Mouse (Mus musculus): ENCODE results near the gene Gm20605. TPM values are rescaled to one million over a fixed set of nuclear protein-coding genes. Genes with fewer than 3 reads are reported as not detected.

Gene Gm20605
- polyA plus RNA-seq, 1 experiment = 63.8 TPM

DNA sequence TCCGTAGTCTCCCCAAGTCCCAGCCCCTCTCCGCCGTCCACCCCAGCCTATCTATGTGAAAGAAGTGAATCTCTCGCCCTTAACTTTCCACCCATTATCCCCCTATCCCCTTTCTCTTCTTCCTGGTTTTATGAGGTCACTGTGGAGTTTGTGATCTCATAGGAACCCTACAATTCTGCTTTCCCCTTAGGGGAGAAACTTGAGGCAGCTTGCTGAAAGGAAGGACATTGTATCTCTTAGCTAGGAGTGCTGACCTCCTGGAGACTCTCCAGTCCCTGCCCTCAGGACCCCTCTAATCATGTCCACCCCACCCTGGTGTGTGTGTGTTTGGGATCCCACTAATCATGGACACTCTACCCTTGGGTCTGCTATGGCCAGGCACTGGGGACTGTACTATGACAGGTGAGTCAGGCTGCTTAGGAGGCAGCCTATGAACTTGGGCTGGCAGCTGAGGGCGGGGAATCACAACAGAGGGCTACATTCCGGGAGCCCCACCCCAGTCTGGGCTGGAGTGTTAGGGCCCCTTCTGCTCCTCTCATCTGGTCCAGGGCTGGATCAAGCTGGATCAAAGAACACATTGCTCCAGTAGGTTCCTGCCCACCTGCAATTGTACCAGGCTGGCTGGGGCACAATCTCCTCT, 1.1 kb downstream of the Gm20605 start:
- H3K4me1 ChIP-seq (ENCODE audit: control insufficient read depth, insufficient read depth, low read length) = peaks cover 3% of the 10 kb centered on the region; the same call in 1 of the 2 replicates
- 14% methylated on average over 6 of the region's 6 CpGs for WGBS
- peak overlapping the region; percentile 93 for H3K4me3 ChIP-seq (replicated peaks; ENCODE audit: extremely low read depth, low read depth, low read length)
- TF ChIP-seq CTCF (IDR thresholded peaks at IDR 0.05; ENCODE audit: insufficient read depth, low read length) (no peak), POLR2A (IDR thresholded peaks at IDR 0.05; ENCODE audit: borderline replicate concordance, extremely low read depth, low read depth, low read length) (peak; percentile 55; the same call in 1 of the 2 replicates)
- DNase-seq = peak; percentile 53

DNA sequence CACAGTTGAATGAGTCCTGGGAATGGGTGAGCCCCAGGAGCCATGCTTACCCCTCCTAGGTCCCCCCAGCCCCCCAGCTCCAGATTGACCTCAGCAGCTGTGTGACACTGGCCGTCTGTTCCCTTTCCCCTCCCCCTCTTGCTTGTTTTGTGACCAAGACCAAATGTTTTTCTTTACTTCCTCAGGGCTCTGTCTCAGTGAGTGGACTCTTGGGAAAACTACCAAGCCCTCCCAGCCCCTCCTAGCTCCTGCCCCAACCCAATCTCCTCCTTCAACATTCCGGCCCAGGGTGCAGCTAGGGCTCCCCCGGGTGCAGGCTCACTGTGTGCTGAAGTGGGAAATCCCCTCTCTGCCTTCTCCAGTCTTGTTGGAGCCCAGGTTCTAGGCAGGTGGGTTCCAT, 1.6 kb downstream of the Gm20605 start:
- peak; percentile 38 for DNase-seq
- TF ChIP-seq POLR2A (IDR thresholded peaks at IDR 0.05; ENCODE audit: borderline replicate concordance, extremely low read depth, low read depth, low read length) (no peak), CTCF (IDR thresholded peaks at IDR 0.05; ENCODE audit: insufficient read depth, low read length) (no peak)
- WGBS = 7% methylated on average over 3 of the region's 3 CpGs
- H3K4me1 ChIP-seq (ENCODE audit: control insufficient read depth, insufficient read depth, low read length) = peaks cover 3% of the 10 kb centered on the region; the same call in 1 of the 2 replicates
- H3K4me3 ChIP-seq (replicated peaks; ENCODE audit: extremely low read depth, low read depth, low read length) = peak overlapping the region; percentile 24

DNA sequence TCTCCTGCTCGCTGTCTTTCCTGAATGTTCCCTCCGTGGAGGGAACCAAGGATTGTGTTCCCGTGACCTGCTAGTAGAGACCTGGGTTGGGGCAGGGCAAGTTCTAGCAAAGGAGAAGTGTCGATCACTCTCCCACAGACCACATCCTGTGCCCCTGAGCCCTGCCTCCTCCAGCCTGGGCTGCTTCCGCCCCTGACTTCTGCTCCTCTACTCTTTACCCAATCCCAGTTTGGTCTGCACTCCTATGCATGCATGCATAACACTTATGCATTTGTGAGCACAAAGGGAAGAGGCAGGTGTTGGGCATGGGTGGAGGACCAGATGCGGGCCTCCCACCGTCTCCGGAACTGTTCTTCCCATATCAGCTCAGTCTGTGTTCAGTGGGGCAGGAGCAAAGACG, 2.2 kb downstream of the Gm20605 start:
- 18% methylated on average over 9 of the region's 9 CpGs for WGBS
- TF ChIP-seq CTCF (IDR thresholded peaks at IDR 0.05; ENCODE audit: insufficient read depth, low read length) (no peak), POLR2A (IDR thresholded peaks at IDR 0.05; ENCODE audit: borderline replicate concordance, extremely low read depth, low read depth, low read length) (peak; percentile 22; the same call in 1 of the 2 replicates)
- DNase-seq = no peak
- H3K4me3 ChIP-seq (replicated peaks; ENCODE audit: extremely low read depth, low read depth, low read length) = peak overlapping the region; percentile 24
- peaks cover 3% of the 10 kb centered on the region; the same call in 1 of the 2 replicates for H3K4me1 ChIP-seq (ENCODE audit: control insufficient read depth, insufficient read depth, low read length)

DNA sequence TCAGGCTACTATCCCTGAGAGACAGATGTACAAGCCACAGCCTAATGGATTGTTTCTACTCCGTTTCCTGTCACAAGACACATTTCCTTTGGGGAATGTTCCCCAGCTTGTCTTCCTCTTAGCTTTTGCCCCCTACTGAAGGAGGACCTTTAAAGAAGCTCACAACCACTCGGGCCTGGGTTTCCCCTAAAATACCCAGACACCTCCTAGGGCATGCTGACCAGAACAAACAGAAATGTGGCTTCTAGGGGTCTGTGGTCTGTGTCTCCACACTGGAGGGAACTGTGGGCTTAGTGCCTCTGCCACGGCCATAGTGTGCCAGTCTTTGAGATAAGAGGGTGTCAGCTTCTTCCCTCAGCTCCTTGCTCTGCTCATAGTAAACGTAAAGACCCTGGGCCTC, 2.6 kb downstream of the Gm20605 start:
- peaks cover 3% of the 10 kb centered on the region; the same call in 1 of the 2 replicates for H3K4me1 ChIP-seq (ENCODE audit: control insufficient read depth, insufficient read depth, low read length)
- WGBS = 21% methylated on average over 4 of the region's 4 CpGs
- TF ChIP-seq POLR2A (IDR thresholded peaks at IDR 0.05; ENCODE audit: borderline replicate concordance, extremely low read depth, low read depth, low read length) (no peak), CTCF (IDR thresholded peaks at IDR 0.05; ENCODE audit: insufficient read depth, low read length) (no peak)
- no peak for DNase-seq
- peak overlapping the region; percentile 24 for H3K4me3 ChIP-seq (replicated peaks; ENCODE audit: extremely low read depth, low read depth, low read length)

DNA sequence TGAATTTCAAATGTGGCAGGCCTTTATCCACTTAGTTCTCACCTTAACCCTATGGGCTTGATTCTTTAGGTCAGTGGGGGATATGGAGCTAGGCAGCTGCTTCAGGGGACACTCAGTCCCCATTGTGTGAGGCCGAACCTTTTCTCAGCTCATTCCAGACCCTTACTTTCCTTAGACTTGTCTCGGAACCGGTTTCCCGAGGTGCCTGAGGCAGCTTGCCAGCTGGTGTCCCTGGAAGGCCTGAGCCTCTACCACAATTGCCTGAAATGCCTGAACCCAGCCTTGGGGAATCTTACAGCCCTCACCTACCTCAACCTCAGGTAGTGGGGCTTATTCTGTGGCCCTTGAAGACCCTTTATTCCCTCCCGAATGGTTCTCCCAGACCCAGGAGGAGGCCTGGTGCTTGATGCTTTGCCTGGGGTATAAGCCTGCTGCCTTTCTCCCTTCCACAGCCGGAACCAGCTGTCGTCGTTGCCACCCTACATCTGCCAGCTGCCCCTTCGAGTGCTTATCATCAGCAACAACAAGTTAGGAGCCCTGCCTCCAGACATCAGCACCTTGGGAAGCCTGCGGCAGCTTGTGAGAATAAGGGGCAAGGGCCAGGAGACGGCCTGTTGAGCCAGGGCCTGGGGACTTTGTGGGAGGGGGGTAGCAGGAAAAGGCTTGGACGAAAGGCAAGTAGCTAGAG, 4.6 kb downstream of the Gm20605 start:
- DNase-seq = peak; percentile 70
- Histone ChIP-seq H3K4me3 (replicated peaks; ENCODE audit: extremely low read depth, low read depth, low read length) (no peak overlapping the region), H3K4me1 (ENCODE audit: control insufficient read depth, insufficient read depth, low read length) (peaks cover 3% of the 10 kb centered on the region; the same call in 1 of the 2 replicates)
- WGBS = 54% methylated on average over 12 of the region's 12 CpGs
- no peak for TF ChIP-seq POLR2A (IDR thresholded peaks at IDR 0.05; ENCODE audit: borderline replicate concordance, extremely low read depth, low read depth, low read length)
- TF ChIP-seq CTCF (IDR thresholded peaks at IDR 0.05; ENCODE audit: insufficient read depth, low read length) = no peak

DNA sequence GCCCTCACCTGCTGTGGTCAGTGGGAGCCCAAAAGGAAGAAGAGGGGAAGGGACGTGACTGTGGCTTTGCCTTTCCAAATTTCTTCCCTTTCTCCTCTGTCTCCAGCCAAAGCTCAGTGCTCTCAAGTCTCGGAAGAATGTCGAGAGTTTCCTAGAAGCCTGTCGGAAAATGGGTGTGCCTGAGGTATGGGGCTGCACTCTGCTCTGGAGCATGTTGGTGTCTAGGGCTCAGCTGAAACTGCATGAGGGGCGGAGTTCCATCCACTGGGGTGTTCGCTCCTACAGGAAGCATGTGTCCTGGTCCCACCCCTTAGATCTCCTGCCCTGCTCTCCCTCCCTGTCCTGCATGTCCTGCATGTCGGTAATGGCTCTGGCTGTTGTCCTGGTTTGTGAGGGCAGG, 10.5 kb downstream of the Gm20605 start:
- no peak overlapping the region for H3K4me3 ChIP-seq (replicated peaks; ENCODE audit: extremely low read depth, low read depth, low read length)
- H3K4me1 ChIP-seq (ENCODE audit: control insufficient read depth, insufficient read depth, low read length) = peaks cover 2% of the 10 kb centered on the region; the same call in 1 of the 2 replicates
- 57% methylated on average over 7 of the region's 7 CpGs for WGBS
- TF ChIP-seq POLR2A (IDR thresholded peaks at IDR 0.05; ENCODE audit: borderline replicate concordance, extremely low read depth, low read depth, low read length) = no peak
- TF ChIP-seq CTCF (IDR thresholded peaks at IDR 0.05; ENCODE audit: insufficient read depth, low read length) = no peak
- peak; percentile 46 for DNase-seq

DNA sequence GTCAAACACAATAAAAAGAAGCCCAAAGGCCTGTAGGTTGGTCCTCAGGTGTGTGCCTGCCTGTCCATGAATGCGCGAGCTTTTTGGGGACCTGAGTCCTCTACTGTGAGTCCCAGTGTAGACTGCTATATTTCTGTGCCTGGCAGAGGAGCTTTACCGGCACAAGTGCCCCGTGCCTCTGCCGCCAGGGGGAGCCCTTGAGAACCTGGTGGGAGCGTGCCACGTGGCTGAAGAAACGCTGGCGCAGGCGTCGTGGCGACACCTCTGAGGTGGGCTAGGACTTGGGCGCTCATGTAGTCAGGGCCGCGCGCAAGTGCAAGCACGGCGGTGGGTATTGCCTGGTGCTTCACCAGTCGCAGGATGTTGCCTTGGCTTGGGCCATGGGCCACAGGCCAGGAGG, 12.1 kb downstream of the Gm20605 start, which contains the start of gene Sap25:
TSS of gene Sap25 (plus strand) at position 281 of the 400 bp plus-strand sequence.
- DNase-seq = no peak
- 83% methylated on average over 19 of the region's 19 CpGs for WGBS
- TF ChIP-seq POLR2A (IDR thresholded peaks at IDR 0.05; ENCODE audit: borderline replicate concordance, extremely low read depth, low read depth, low read length) (no peak), CTCF (IDR thresholded peaks at IDR 0.05; ENCODE audit: insufficient read depth, low read length) (peak; percentile 33; the same call in 1 of the 2 replicates)
- H3K4me1 ChIP-seq (ENCODE audit: control insufficient read depth, insufficient read depth, low read length) = peaks cover 2% of the 10 kb centered on the region; the same call in 1 of the 2 replicates
- H3K4me3 ChIP-seq (replicated peaks; ENCODE audit: extremely low read depth, low read depth, low read length) = no peak within 1 kb of the TSS

DNA sequence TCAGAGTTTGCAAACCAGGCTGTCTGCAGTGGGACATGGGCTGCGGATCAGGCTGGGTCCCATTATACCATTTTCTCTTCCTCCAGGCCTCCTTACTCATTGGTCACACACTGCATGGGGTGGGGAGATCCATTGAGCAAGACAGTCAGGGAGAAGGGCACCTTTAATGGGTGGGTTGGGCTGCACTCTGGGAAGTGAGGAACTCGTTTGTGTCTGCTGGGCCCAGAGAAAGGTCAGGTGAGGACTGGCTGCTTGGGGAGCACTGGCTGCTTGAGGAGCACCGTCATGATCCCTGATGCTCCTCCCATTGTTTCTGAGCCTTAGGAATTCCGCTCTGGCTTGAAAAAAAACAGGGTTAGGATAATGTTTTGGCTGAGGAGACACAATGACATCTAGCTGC, 13.9 kb downstream of the Gm20605 start:
- no peak overlapping the region for H3K4me3 ChIP-seq (replicated peaks; ENCODE audit: extremely low read depth, low read depth, low read length)
- DNase-seq = no peak
- 39% methylated on average over 4 of the region's 4 CpGs for WGBS
- TF ChIP-seq CTCF (IDR thresholded peaks at IDR 0.05; ENCODE audit: insufficient read depth, low read length) (no peak), POLR2A (IDR thresholded peaks at IDR 0.05; ENCODE audit: borderline replicate concordance, extremely low read depth, low read depth, low read length) (no peak)
- peaks cover 2% of the 10 kb centered on the region; the same call in 1 of the 2 replicates for H3K4me1 ChIP-seq (ENCODE audit: control insufficient read depth, insufficient read depth, low read length)

DNA sequence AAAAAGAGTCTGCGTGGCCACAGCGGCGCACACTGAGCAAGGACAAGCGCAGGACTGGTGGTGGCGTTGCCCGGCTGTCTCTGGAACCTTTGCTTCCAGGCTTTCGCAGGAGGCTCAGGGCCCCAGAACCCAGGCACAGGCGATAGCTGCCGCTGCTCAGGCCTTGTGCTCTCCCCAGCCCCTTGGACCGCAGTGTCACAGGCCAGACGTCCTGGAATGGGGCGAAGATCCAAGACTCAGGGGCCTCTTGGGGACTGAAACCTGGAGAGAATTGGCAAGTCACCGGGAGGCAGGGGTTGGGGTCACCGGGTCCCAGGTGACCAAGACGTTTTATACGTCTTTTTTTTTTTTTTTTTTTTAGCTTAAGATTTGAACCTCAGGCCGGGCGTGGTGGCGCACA, 15.5 kb downstream of the Gm20605 start:
- no peak for DNase-seq
- Histone ChIP-seq H3K4me3 (replicated peaks; ENCODE audit: extremely low read depth, low read depth, low read length) (no peak overlapping the region), H3K4me1 (ENCODE audit: control insufficient read depth, insufficient read depth, low read length) (peaks cover 2% of the 10 kb centered on the region; the same call in 1 of the 2 replicates)
- no peak for TF ChIP-seq CTCF (IDR thresholded peaks at IDR 0.05; ENCODE audit: insufficient read depth, low read length)
- no peak for TF ChIP-seq POLR2A (IDR thresholded peaks at IDR 0.05; ENCODE audit: borderline replicate concordance, extremely low read depth, low read depth, low read length)
- 59% methylated on average over 19 of the region's 19 CpGs for WGBS

Measured in lung, adult 2 months (tissue).